Mouse (Mus musculus): ENCODE data around the gene Pramel1.
"Not testable (repeated sequence)": the region's sequence is repeated elsewhere in the genome, so short reads cannot be mapped to it uniquely, and the experiment has no call there.

The Pramel1 gene

DNA sequence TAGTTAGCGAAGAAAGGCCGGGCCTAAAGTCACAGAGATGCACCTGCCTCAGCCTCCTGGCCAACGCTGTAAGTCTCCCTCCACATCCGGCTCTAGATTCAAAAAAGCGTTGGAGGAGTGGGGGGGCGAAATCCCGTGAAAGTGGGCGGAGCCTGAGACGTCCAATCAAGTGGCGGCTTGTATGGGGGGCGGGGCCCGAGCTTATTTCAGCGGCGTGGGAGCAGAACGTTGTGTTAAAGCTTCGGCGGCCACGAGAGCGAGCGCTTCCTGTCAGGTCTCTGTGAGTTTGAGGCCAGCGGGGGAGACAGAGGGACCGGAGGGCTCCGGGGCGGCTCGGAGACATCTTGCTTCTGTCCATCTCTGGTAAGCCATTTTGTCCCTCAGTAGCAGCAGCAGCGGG, at the start of gene Pramel1:
Gene Pramel1 (plus strand): TSS at position 248 of the 400 bp plus-strand sequence.
- peak; percentile 28 for DNase-seq (ENCODE audit: low read depth, low spot score)

DNA sequence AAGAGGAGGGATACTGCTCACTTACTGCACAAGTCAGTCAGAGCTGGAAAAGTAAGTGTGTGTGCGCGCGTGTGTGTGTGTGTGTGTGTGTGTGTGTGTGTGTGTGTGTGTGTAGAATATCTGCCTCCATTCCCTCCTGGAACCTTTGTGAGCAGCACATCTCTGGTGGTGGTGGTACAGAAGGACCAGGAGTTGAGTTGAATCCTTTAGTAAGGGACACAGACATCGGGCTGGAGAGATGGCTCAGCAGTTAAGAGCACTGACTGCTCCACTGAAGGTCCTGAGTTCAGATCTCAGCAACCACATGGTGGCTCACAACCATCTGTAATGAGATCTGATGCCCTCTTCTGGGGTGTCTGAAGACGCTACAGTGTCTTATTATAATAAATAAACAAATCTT, 48.7 kb upstream of the Pramel1 start:
- not testable (repeated sequence) for DNase-seq (ENCODE audit: low read depth, low spot score)

DNA sequence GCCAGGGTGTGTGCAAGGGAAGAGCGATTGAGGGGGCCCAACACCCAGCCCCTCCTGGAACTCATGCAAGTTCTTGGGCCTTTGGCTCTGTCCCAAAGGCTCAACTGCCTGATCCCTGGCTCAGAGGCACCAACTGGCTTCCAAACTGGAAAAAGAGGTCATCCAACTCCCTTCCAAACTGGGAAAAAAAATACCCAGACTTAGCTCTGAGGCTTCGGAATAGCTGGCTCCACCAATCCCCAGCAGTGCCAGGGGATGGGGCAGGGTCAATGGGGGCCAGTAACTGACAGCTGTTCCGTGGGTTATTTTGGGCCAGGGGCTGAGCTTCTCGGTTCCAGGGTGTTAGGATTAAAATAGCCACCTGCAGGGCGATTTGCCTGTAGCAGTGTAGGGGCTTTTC, 45.5 kb upstream of the Pramel1 start:
- no peak for DNase-seq (ENCODE audit: low read depth, low spot score)

DNA sequence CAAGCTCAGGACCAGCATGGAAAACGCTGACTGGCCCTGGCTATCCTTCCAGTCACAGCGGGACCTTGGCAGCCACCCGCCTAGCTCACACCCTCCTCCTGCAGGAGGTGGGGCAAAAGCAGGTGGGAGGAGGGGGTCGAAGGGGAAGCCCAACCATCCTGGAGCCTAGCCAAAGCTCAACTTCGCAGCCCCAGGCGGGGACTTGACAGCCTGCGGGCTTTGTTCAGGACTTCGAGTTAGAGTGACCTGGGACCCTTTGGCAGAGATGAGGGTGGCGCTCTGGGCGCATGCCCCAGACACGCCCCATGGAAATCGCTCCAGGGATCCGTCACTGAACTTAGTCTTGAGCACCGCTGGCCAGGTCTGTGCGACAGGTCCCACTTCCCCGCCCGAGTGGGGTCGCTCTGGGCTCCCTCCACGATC, 44.7 kb upstream of the Pramel1 start, which contains the start of gene Lrrc38:
Gene Lrrc38 (plus strand): TSS at position 274 of the 423 bp plus-strand sequence.
- DNase-seq (ENCODE audit: low read depth, low spot score), result no peak

DNA sequence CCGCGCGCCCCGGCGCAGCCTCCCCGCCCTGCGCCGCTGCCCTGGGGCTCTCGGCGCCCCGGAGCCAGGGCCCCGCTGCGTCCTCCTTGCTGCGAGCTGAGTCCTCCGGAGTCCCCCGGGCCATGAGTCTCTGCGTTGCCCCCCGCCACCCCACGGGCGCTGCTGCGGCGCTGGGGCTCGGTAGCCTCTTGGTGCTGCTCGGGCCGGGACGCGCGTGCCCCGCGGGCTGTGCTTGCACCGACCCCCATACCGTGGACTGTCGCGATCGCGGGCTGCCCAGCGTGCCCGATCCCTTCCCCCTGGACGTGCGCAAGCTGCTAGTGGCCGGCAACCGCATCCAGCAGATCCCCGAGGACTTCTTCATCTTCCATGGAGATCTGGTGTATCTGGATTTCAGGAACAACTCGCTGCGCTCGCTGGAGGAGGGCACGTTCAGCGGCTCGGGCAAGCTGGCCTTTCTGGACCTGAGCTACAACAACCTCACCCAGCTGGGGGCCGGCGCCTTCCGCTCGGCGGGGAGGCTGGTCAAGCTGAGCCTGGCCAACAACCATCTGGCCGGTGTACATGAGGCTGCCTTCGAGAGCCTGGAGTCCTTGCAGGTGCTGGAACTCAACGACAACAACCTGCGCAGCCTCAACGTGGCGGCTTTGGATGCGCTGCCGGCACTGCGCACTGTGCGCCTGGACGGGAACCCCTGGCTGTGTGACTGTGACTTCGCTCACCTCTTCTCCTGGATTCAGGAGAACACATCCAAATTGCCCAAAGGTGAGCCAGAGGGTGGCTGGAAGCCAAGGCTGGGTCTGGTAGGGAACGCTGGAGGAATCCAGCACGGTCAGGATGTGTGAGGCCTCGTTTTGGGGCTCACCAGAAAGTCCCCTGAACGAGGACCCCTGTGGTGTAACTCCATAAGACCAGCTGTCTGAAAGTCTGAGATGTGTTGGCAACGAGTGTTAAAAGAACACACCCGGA, 43.9 kb upstream of the Pramel1 start:
- no peak for DNase-seq (ENCODE audit: low read depth, low spot score)

GRCm38 (mm10) chr4:143352301-143352700, 41.9 kb upstream of the Pramel1 start:
- DNase-seq (ENCODE audit: low read depth, low spot score), result no peak

DNA sequence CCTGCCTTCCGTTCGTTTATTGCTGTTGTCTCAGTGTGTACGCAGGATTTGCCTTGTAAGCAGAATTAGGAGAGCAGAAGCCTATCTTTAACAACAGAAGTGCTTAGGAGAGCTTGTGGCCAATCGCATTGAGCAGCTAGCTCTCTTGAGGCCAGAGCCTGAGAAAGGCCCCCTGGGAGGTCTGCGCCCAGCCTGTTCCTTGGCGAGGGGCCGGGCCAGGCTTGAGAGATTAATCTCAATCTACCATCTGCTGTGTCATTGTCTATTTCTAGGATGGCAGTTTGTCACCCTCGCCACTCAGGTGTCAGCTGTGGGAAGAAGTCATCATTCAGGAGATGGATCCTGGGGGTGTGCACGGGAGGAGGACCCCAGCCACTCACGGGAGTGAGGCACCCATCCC, 32.7 kb upstream of the Pramel1 start:
- DNase-seq (ENCODE audit: low read depth, low spot score), result no peak

GRCm38 (mm10) chr4:143366415-143367041, 27.7 kb upstream of the Pramel1 start:
- no peak for DNase-seq (ENCODE audit: low read depth, low spot score)

DNA sequence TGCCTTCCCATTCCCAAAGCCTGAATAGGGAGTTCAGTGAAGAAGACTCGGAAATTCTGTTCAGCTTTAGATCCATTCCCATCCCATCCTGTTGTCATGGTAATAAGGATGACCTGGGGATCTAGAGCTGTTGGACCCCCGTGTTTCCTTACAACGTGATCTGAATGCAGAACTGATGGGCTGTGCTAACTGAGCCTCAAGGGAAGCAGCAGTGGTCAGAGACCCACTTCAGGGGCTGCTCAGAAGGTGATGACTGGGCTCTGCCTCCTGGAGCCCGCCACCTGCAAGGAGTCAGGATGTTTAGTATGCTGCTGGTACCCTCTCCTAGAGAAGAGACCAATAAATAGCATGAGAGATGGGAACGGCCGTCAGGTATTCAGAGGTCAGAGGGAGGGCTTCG, 14.7 kb upstream of the Pramel1 start:
- DNase-seq (ENCODE audit: low read depth, low spot score), result no peak

DNA sequence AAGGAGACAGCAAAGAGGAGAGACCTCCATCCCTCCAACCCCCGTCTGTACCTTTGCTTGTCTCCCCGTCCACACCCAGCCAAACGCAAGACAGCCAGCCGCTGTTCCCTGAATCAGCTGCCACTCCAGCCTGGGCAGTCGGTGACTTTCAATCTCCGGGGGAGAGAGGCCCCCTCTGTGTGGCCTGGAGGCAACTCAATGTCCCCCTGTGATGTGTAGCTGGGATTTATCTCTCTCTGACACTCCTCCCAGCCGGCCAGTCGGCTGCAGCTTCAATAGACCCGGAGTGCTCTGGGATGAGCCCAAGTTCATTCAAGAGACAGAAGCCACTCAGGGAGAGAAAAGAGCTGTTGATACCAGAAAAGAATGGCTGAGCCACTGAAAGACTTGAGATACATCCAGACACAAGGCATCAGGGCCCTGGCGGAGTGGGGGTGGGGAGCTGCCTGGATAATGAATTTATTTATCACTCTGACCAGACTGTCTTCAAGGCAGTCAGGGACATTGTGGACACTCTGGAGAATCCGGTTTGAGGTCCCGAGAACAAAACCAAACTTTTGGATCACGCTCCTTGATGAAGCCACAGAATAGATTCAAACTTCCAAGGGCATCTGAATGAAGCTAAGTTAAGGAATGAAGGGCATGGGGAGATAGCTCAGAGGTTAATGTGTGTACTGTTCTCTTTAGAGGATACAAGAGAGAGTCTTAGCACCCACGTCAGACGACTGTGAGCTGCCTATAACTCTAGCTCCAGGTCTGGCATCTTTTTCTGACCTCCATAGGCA, 14.1 kb upstream of the Pramel1 start:
- DNase-seq (ENCODE audit: low read depth, low spot score), result no peak

DNA sequence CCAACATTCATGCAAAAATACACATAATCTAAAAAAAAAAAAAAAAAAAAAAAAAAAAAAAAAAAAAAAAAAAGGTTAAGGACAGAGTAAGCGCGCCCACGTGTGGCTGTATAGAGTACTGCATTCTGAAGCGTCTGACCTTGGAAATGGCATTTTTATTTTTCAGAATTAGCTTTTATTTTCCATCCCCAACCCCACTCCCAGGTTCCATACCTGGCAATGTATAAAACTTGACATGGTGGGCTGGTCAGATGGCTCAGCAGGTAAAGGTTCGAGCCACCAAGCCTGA, 13.6 kb upstream of the Pramel1 start:
- DNase-seq (ENCODE audit: low read depth, low spot score), result no peak

- no peak for DNase-seq (ENCODE audit: low read depth, low spot score)
These were observed 12.1 kb upstream of the Pramel1 start for GRCm38 (mm10) chr4:143382163-143382562.

- DNase-seq (ENCODE audit: low read depth, low spot score), result no peak
These were observed 10.6 kb upstream of the Pramel1 start for GRCm38 (mm10) chr4:143383646-143384045.

GRCm38 (mm10) chr4:143388955-143389702, 5.1 kb upstream of the Pramel1 start:
- peak; percentile 42 for DNase-seq (ENCODE audit: low read depth, low spot score)

- no peak for DNase-seq (ENCODE audit: low read depth, low spot score)
These were observed 17.5 kb downstream of the Pramel1 start for GRCm38 (mm10) chr4:143411566-143412218.

GRCm38 (mm10) chr4:143412219-143413092, 18.2 kb downstream of the Pramel1 start, which contains the start of gene Pramef8:
Gene Pramef8, plus strand, starts transcription at chr4:143412426.
- peak; percentile 81 for DNase-seq (ENCODE audit: low read depth, low spot score)

DNA sequence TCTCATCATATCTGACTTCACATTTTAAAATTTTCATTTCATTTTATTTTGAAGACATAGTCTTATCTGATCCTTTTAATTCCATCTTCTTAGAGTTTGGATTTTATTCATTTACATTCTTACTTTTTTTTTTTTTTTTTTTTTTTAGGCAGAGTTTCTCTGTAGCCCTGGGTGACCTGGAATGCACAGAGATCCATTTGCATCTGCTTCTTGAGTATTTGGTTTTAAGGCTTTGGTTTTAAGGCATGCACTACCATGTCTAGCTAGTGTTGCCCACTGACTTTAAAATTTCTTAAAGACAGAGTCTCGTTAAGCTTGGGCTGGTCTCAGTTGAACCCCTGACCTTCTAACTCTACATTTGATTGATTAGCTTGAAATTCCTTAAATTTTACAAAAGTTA, 19.4 kb downstream of the Pramel1 start:
- no peak for DNase-seq (ENCODE audit: low read depth, low spot score)

DNA sequence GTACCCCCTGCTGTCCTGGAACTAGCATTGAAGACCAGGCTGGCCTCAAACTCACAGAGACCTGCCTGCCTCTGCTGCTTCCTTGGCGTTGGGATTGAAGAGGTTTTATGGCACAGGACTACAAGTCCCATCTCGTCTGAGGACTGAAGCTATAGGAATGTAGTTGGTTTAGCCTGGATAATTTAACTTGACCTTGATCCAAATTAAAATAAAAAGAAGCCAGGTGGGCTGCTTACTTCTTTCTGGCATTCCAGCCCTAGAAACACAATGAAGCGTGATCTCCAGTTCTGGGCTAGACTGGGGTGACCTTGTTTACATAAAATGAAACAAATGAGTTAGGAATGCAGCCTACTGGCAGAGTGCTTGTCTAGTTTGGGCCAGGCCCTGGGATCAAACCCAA, 19.9 kb downstream of the Pramel1 start:
- DNase-seq (ENCODE audit: low read depth, low spot score), result no peak

GRCm38 (mm10) chr4:143426770-143427169, 32.5 kb downstream of the Pramel1 start:
- not testable (repeated sequence) for DNase-seq (ENCODE audit: low read depth, low spot score)

Measured in WW6 (cell line).